Mouse (Mus musculus) heart, adult 11 months (tissue): ENCODE results near the gene Slc25a25.
"Not testable (repeated sequence)": the region's sequence is repeated elsewhere in the genome, so short reads cannot be mapped to it uniquely, and the experiment has no call there.

Experiments
- DNase-seq: peaks from one replicate; pipeline ENCODE4 v3.0.0; 2022

Gene Slc25a25

DNA sequence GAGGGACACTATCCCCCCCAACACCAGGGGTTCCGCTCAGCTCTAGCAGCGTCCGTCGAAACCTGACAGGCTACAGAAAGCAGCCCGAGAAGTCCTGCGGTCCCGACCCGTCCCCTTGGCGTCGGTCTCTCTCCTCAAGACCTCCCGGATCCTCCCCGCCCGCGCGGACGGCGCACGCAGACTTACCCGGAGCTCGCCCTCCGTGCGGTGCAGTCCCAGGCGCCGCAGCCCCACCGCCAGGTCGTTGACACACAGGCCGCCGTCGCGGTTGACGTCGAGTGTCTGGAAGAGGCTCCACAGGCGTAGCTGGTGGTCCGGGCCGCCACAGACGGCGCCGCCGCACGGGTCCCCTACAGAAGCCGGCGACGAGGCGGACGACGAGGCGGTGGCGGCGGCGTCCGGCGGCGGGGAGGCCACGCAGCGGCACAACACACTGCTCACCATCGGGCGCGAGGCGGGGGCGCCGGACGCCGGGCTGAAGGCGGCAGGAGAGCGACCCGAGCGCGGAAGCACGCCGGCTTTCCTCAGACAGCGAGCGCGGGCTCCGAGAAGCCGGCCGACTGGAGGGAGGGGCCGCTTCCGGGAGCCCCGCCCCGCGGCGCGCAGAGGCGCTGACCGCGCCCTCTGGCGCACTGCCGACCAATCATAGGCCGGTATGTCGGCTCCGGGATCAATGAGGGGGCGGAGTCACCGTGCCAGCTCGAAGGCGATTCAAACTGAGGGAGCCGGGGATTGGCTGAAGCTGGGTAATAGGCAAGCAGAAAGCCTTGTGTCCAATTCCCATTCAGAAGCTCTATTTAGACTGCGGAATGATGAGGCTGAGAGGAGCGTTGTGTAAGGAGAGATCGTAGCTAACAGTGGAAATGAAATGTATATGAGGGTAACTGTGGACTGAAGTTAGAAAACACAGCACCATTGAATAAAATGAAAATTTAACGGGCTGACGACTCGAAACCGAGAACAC, at the start of gene Slc25a25:
Gene Slc25a25 (minus strand): TSS at position 565 of the 964 bp plus-strand sequence.
- DNase-seq = peak; percentile 100

GRCm38 (mm10) chr2:32500461-32500860, 49.2 kb upstream of the Slc25a25 start:
- no peak for DNase-seq

DNA sequence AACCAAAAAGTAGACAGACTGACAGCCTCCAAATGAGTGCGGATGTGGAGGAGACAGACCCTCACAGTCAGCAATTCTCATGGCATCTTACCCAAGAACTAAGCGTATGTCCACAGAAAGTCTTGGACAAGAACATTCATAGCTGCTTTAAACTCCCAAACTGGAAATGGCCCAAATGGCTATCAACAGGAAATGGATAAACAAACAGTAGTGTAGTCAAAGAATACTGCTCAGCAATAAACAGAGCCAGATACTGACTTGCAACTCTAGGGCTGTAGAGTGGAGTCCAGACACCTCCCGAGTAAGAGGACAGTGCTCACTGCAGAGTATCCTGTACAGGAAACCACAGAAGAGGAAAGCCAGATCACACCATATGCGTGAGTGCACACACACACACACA, 48.1 kb upstream of the Slc25a25 start:
- no peak for DNase-seq

- no peak for DNase-seq
Observed at GRCm38 (mm10) chr2:32496190-32496589, 44.9 kb upstream of the Slc25a25 start.

- DNase-seq = peak; percentile 98
Observed at GRCm38 (mm10) chr2:32495185-32495726, 44.0 kb upstream of the Slc25a25 start.

- peak; percentile 88 for DNase-seq
Observed at GRCm38 (mm10) chr2:32494522-32494921, 43.3 kb upstream of the Slc25a25 start.

DNA sequence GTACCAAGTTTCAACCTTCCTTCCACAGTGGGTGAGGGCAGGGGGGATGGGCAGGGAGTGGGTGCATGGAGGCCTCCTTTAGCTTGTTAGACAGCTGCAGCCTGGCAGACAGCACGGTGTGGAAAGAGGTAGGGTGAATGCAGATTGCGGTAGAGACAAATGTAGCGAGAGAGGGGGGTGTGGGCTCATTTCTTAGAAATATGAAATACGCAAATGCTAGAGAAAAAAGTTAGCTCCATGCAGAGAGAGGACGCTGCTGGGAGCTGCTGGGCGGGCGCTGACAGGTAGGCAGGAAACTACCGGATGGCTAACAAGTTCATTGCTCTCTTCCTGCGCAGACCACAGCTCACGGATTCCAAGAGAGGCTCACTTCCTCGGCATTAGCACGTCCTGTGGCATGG, 42.1 kb upstream of the Slc25a25 start:
- DNase-seq = peak; percentile 91

DNA sequence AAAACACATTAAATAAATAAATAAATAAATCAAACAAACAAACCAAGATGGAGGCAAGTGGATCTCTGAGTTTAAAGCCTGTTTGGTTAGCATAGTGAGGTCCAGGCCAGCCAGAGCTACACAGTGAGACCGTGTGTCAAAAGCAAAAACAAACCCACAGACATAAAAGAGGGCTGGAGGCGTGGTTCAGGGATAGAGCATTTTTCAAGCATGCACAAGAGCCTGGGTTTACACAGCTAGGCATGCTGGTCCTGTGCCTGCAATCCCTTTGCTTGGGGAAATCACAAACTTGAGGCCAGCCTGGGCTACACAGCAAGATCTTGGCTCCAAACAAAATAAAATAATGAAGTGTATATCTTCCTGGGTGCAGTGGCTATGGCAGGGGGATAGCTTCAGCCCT, 41.4 kb upstream of the Slc25a25 start:
- DNase-seq = peak; percentile 79

DNA sequence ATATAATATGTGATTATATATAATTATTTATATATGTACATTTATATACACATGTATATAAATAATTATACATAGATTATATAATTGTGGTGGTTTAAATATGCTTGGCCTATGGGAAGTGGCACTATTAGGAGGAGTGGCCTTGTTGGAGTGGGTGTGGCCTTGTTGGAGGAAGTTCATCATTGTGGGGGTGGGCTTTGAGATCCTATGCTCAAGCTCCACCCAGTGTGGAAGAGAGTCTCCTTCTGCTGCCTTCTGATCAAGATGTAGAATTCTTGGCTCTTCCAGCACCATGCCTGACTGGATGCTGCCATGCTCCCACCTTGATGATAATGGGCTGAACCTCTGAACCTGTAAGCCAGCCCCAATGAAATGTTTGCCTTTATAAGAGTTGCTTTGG, 39.5 kb upstream of the Slc25a25 start:
- not testable (repeated sequence) for DNase-seq

DNA sequence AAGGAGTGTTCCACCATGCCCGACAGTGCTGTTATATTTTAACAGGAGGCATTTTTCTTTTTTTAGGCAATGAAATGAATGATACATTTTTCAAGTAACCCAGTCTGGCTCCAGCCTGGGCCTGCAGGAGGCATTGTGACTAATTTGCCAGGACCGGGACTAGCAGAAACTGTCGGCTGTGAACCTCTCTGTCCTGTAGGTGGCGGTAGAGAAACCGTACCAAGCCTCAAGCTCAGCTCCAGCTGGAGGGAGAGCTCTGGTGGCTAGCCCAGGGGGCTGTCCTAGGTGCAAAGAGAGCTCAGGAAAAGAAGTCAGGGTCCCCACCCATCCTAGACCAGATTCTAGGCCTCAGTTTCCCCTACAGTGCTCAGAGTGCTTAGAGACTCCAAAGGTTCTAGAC, 37.4 kb upstream of the Slc25a25 start:
- peak; percentile 97 for DNase-seq

- peak; percentile 98 for DNase-seq
Observed at GRCm38 (mm10) chr2:32487124-32487623, 35.9 kb upstream of the Slc25a25 start.

DNA sequence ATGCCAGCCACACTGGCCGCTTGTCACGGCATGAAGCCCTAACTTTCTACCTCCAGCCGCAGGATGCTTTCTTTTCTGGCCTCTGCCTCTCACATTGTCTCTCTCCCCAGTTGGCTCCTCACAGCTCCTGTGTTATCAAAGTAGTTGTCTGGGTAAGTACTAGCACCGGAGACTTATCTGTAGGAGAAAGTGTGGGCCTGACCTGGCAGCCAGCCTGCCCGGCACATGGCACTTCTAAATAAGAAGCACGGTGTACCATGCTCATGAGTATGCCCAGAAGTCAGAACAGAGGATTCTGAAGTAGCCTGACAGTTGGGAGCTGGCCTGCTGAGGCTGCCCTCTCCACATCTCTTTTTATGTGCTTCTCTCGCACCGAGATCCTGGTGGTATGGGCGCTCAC, 34.9 kb upstream of the Slc25a25 start:
- DNase-seq = no peak

GRCm38 (mm10) chr2:32485751-32486150, 34.5 kb upstream of the Slc25a25 start:
- no peak for DNase-seq

DNA sequence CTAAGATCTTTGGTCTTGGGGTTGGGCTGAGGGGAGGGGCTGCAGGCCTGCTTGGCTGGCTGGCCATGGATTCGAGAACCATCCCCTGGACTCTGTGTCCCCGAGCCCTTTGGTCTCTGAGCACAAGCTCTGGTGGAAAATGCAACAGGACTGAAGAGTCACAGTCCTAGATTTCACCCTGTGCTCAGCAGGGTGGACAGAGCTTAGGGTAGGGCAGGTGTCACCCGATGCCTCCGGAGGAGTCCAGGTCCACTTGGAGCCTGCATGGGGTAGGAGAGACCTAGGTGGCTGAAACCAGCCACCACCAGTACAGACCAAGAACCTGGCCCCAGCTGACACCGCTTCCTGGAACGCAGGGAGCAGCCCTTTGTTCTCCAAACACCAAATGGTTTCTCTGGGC, 33.7 kb upstream of the Slc25a25 start:
- DNase-seq = no peak

DNA sequence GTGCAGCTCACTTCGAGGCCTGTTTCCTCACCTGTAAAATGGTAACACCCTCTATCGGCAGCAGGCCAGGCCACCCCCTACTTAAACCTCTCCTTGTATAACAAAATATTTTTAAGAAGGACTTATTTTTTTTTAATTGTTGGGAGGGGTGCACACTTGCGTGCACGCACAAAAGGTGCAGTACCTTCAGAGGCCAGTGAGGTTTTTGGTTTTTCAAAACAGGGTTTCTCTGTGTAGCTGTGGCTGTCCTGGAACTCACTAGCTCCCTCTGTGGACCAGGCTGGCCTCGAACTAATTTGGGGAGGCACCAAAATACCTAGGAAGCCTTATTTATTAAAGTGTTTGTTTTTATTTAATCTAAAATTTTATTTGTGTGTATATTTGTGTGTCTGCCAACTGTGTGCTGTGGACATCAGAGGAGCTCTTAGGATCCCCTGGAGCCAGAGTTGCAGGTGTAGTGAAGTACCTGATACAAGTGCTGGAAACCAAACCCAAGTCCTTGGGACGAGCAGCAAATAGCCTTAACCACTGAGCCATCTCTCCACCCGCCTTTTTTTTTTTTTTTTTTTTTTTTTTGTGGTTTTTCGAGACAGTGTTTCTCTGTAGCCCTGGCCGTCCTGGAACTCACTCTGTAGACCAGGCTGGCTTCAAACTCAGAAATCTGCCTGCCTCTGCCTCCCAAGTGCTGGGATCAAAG, 32.1 kb upstream of the Slc25a25 start:
- DNase-seq = peak; percentile 73

- no peak for DNase-seq
Observed at GRCm38 (mm10) chr2:32482351-32482750, 31.1 kb upstream of the Slc25a25 start.

GRCm38 (mm10) chr2:32475361-32475760, 24.1 kb upstream of the Slc25a25 start:
- not testable (repeated sequence) for DNase-seq

GRCm38 (mm10) chr2:32471681-32472061, 20.4 kb upstream of the Slc25a25 start:
- DNase-seq = peak; percentile 88

- DNase-seq = peak; percentile 84
Observed at GRCm38 (mm10) chr2:32471001-32471680, 19.9 kb upstream of the Slc25a25 start.

DNA sequence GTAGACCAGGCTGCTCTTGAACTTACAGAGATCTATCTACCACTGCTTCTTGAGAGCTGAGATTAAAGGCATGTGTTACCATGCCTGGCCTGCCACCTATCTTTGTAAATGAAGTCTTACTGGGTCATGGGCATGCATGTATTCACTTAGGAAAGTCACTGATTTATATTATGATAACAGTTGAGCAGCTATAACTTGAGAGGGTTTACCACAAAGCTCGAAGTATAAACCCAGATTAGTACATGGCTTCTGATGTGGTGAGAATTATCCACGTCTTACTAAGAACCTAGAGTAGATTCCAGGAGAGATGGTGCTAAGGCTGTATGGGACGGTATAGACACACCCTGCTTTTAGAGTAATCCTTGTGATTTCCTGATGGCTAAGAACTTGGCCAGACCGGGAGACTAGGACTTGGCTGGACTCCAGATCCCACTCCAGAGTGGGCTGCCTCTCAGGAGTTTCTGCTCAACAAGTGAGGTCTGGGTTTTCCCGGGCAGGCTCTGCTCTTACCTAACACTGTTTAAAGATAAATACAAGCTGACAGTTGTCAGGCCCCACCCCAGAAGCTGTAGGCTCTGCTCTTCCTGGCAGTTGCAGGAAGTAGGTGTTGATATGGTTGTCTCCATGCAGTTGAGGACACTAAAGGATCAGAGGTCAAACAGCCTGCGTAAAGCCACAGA, 13.1 kb upstream of the Slc25a25 start:
- DNase-seq = peak; percentile 90

GRCm38 (mm10) chr2:32463773-32464172, 12.5 kb upstream of the Slc25a25 start:
- DNase-seq = peak; percentile 52

- DNase-seq = no peak
Observed at GRCm38 (mm10) chr2:32459657-32460056, 8.4 kb upstream of the Slc25a25 start.
